In genomic region chr5:121664971-121665370, GRCm38 (mm10) we compare ENCODE assay signal across 30 mouse cellular contexts.
"Had no signal": no experiment of that assay in that cellular context is flagged by ENCODE, and none has a peak within 500 bp of the region (broad histone marks: within the 10 kb centered on the region; RNA-seq: fewer than 3 reads in every experiment).

No protein-coding gene starts in this region.

- H3K4me3 ChIP-seq: heart, embryonic 10.5 days; heart, embryonic 12.5 days; heart, embryonic 13.5 days; heart, embryonic 15.5 days; hindbrain, embryonic 10.5 days; hindbrain, embryonic 12.5 days; hindbrain, embryonic 13.5 days; hindbrain, embryonic 15.5 days; intestine, embryonic 15.5 days; kidney, embryonic 15.5 days; layer of hippocampus, adult 2 months had no signal

- H3K27ac ChIP-seq: heart, embryonic 10.5 days; heart, embryonic 13.5 days; heart, embryonic 15.5 days; hindbrain, embryonic 10.5 days; hindbrain, embryonic 12.5 days; hindbrain, embryonic 13.5 days; hindbrain, embryonic 14.5 days; hindbrain, embryonic 15.5 days; hindbrain, postnatal 0 days; intestine, embryonic 15.5 days; kidney, embryonic 15.5 days; kidney, postnatal 0 days; layer of hippocampus, adult 2 months had no signal

- DNase-seq: heart, postnatal 10 days; heart, postnatal 14 days; heart, postnatal 36 days; heart, postnatal 4 days; kidney, adult 11 months; kidney, adult 18-20 months; kidney, adult 2 months; kidney, adult 8-10 months; kidney, adult 9 months; kidney, postnatal 10 days; kidney, postnatal 14 days; kidney, postnatal 25 days; kidney, postnatal 36 days; kidney, postnatal 4 days; layer of hippocampus, adult 9-11 months; layer of hippocampus, postnatal 36 days had no signal

- H3K27me3 ChIP-seq: heart, embryonic 12.5 days; heart, embryonic 13.5 days; heart, embryonic 15.5 days; hindbrain, embryonic 12.5 days; hindbrain, embryonic 13.5 days; hindbrain, embryonic 15.5 days; intestine, embryonic 15.5 days; kidney, embryonic 15.5 days had no signal

- H3K9ac ChIP-seq: heart, embryonic 12.5 days; heart, embryonic 13.5 days; heart, embryonic 15.5 days; hindbrain, embryonic 12.5 days; hindbrain, embryonic 13.5 days; hindbrain, embryonic 14.5 days; hindbrain, embryonic 15.5 days; intestine, embryonic 15.5 days; kidney, embryonic 15.5 days had no signal
